Mouse (Mus musculus): ENCODE measurements around the gene Tmem186. TPM values are rescaled to one million over a fixed set of nuclear protein-coding genes. Genes with fewer than 3 reads are reported as not detected.

Gene Tmem186
- polyA plus RNA-seq, 1 experiment = not detected

GRCm38 (mm10) chr16:8658349-8658748 lies 20.8 kb upstream of the Tmem186 start:
- no peak overlapping the region for H3K27ac ChIP-seq (ENCODE audit: insufficient read depth, low read depth, low read length)
- TF ChIP-seq POLR2A (IDR thresholded peaks at IDR 0.05; ENCODE audit: insufficient read depth, low read depth, low read length) (no peak), CTCF (IDR thresholded peaks at IDR 0.05; ENCODE audit: insufficient read depth, low read depth, low read length) (no peak)
- H3K4me3 ChIP-seq (ENCODE audit: insufficient read depth, low read depth, low read length) = no peak overlapping the region
- WGBS = 78% methylated on average over 4 of the region's 4 CpGs
- H3K4me1 ChIP-seq (ENCODE audit: control insufficient read depth, insufficient read depth, low read length) = peaks cover 3% of the 10 kb centered on the region

- H3K4me3 ChIP-seq (ENCODE audit: insufficient read depth, low read depth, low read length) = no peak overlapping the region
- WGBS = 81% methylated on average over 2 of the region's 2 CpGs
Measured at GRCm38 (mm10) chr16:8656256-8656655, 18.7 kb upstream of the Tmem186 start.

GRCm38 (mm10) chr16:8655599-8655998 lies 18.1 kb upstream of the Tmem186 start:
- H3K4me3 ChIP-seq (ENCODE audit: insufficient read depth, low read depth, low read length) = no peak overlapping the region
- TF ChIP-seq CTCF (IDR thresholded peaks at IDR 0.05; ENCODE audit: insufficient read depth, low read depth, low read length) = no peak
- no peak for TF ChIP-seq POLR2A (IDR thresholded peaks at IDR 0.05; ENCODE audit: insufficient read depth, low read depth, low read length)
- peaks cover 3% of the 10 kb centered on the region for H3K4me1 ChIP-seq (ENCODE audit: control insufficient read depth, insufficient read depth, low read length)
- no peak overlapping the region for H3K27ac ChIP-seq (ENCODE audit: insufficient read depth, low read depth, low read length)
- 87% methylated on average over 9 of the region's 9 CpGs for WGBS

More at GRCm38 (mm10) chr16:8656256-8656655, 18.7 kb upstream of the Tmem186 start:
- TF ChIP-seq POLR2A (IDR thresholded peaks at IDR 0.05; ENCODE audit: insufficient read depth, low read depth, low read length) = no peak
- no peak for TF ChIP-seq CTCF (IDR thresholded peaks at IDR 0.05; ENCODE audit: insufficient read depth, low read depth, low read length)
- Histone ChIP-seq H3K4me1 (ENCODE audit: control insufficient read depth, insufficient read depth, low read length) (peaks cover 3% of the 10 kb centered on the region), H3K27ac (ENCODE audit: insufficient read depth, low read depth, low read length) (no peak overlapping the region)

DNA sequence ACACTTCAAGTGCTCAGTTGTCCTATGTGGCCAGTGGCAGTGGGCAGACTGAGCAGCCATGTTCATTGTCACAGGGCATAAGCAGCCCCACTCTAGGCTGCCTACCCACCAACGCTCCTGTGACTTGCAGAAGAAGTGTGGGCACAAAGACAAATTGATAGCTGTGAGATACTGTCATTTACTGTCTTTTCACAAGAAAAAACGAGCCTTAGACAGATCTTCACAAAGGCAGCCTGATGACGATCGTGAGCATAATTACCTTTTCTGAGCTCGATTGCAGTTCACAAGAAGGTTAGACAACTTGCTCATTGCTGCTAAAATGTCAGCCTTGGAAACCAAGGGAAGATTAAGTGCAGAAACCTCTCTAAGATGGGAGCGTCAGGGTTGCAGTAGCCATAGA lies 17.6 kb upstream of the Tmem186 start:
- no peak overlapping the region for H3K27ac ChIP-seq (ENCODE audit: insufficient read depth, low read depth, low read length)
- H3K4me3 ChIP-seq (ENCODE audit: insufficient read depth, low read depth, low read length) = no peak overlapping the region
- H3K4me1 ChIP-seq (ENCODE audit: control insufficient read depth, insufficient read depth, low read length) = peaks cover 3% of the 10 kb centered on the region
- WGBS = 73% methylated on average over 6 of the region's 6 CpGs
- no peak for TF ChIP-seq POLR2A (IDR thresholded peaks at IDR 0.05; ENCODE audit: insufficient read depth, low read depth, low read length)
- no peak for TF ChIP-seq CTCF (IDR thresholded peaks at IDR 0.05; ENCODE audit: insufficient read depth, low read depth, low read length)

DNA sequence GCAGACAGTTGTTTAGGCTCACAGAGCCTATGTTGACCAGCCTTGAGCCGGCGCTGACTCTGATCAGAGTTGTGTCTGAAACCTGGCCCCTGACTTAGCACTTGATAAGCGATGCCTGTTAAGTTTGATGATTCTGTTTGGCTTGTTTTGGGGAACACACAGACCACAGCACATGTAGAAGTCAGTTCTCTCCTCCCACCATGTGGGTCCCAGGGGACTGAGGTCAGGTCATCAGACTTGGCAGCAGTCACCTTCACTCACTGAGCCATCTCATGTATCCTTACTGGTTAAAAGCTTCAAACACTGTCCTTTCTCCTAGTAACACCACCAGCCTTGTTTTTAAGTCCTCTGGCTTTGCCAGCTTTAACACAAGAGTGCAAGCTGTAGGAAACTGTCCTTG lies 12.5 kb upstream of the Tmem186 start:
- TF ChIP-seq CTCF (IDR thresholded peaks at IDR 0.05; ENCODE audit: insufficient read depth, low read depth, low read length) (no peak), POLR2A (IDR thresholded peaks at IDR 0.05; ENCODE audit: insufficient read depth, low read depth, low read length) (no peak)
- 92% methylated on average over 3 of the region's 3 CpGs for WGBS
- no peak overlapping the region for H3K27ac ChIP-seq (ENCODE audit: insufficient read depth, low read depth, low read length)
- H3K4me1 ChIP-seq (ENCODE audit: control insufficient read depth, insufficient read depth, low read length) = no peaks in the 10 kb centered on the region
- no peak overlapping the region for H3K4me3 ChIP-seq (ENCODE audit: insufficient read depth, low read depth, low read length)

- Histone ChIP-seq H3K27ac (ENCODE audit: insufficient read depth, low read depth, low read length) (no peak overlapping the region), H3K4me1 (ENCODE audit: control insufficient read depth, insufficient read depth, low read length) (no peaks in the 10 kb centered on the region), H3K4me3 (ENCODE audit: insufficient read depth, low read depth, low read length) (no peak overlapping the region)
- WGBS = 85% methylated on average over 6 of the region's 6 CpGs
- no peak for TF ChIP-seq POLR2A (IDR thresholded peaks at IDR 0.05; ENCODE audit: insufficient read depth, low read depth, low read length)
Measured at GRCm38 (mm10) chr16:8645546-8645945, 8.0 kb upstream of the Tmem186 start.

DNA sequence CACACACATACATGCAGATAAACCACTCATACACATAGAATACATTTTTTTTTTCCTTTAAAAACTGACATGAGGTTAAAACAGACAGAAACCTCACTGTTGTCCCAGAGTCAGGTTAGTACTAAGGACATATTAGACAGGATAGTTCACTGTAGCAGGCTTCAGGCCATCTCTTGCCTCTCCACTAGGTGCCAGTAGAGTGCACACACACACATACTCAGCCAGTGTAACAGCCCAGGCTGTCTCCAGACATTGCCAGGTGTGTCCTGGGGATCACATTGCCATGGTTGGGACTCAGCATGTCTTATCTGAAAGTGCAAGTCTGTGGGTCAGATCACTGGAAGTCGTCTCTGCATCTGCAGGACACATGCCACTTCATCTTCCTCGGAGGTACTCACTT lies 6.3 kb upstream of the Tmem186 start:
- TF ChIP-seq POLR2A (IDR thresholded peaks at IDR 0.05; ENCODE audit: insufficient read depth, low read depth, low read length) (no peak), CTCF (IDR thresholded peaks at IDR 0.05; ENCODE audit: insufficient read depth, low read depth, low read length) (0 out of 2 replicates have a peak, but pooled peaks have one; percentile 12)
- Histone ChIP-seq H3K4me3 (ENCODE audit: insufficient read depth, low read depth, low read length) (no peak overlapping the region), H3K4me1 (ENCODE audit: control insufficient read depth, insufficient read depth, low read length) (no peaks in the 10 kb centered on the region), H3K27ac (ENCODE audit: insufficient read depth, low read depth, low read length) (no peak overlapping the region)
- WGBS = 67% methylated on average over 2 of the region's 2 CpGs

DNA sequence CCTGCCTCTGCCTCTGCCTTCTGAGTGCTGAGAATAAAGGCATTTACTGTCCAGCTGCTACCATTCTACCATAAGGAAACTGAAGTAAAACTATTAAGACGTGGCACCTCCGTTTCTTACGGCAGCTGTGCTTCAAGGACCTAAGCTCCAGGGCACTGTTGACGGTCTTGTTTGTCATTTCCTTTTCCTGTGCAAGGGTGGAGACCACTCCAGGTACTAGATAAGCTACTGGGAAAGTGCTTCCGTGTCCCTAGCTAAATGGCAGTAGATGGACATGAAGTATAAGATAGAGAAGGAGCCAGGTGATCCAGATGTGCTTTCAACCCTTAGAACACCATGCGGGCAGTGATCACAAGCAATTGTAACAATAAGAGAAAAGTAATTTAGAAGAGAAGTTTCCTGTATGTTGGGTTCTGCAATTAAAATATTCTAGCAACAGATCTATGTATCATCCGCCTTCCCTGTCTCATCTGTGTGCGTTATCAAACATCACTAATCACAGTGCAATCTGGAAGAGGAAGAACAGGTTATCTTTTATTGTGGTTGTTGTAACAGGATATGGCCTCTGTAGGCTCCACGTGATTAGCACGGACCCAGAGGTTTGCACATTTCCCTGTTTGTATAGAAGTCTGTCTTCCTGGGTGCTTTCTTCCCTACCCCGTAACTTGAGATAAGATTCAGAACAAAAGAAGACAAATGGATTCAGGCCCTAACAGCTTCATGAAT lies 2.1 kb upstream of the Tmem186 start:
- Histone ChIP-seq H3K27ac (ENCODE audit: insufficient read depth, low read depth, low read length) (no peak overlapping the region), H3K4me1 (ENCODE audit: control insufficient read depth, insufficient read depth, low read length) (peaks cover 10% of the 10 kb centered on the region; the same call in 1 of the 2 replicates), H3K4me3 (ENCODE audit: insufficient read depth, low read depth, low read length) (no peak overlapping the region)
- TF ChIP-seq CTCF (IDR thresholded peaks at IDR 0.05; ENCODE audit: insufficient read depth, low read depth, low read length) = no peak
- no peak for TF ChIP-seq POLR2A (IDR thresholded peaks at IDR 0.05; ENCODE audit: insufficient read depth, low read depth, low read length)
- 88% methylated on average over 11 of the region's 11 CpGs for WGBS

DNA sequence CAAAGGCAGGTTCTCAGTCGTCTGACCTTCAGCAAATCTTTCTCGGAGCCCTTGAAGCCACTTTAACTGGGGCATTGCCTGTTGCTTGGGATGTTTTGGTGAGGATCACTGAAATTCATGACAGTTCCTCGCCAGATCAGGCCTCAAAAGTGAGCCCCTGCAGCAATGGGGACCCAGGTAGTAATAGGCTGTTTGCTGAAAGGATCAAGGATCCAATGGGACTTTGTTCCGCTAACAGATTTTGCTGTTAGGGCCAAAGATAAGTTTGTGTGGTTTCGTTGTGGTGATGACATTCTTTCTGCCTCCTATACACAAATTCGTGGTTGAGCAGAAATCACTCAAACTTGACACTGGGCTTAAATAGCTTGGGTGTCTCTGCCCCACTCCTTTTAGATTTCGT lies 619 bp upstream of the Tmem186 start:
- no peak overlapping the region for H3K27ac ChIP-seq (ENCODE audit: insufficient read depth, low read depth, low read length)
- WGBS = 44% methylated on average over 7 of the region's 7 CpGs
- peaks cover 10% of the 10 kb centered on the region; the same call in 1 of the 2 replicates for H3K4me1 ChIP-seq (ENCODE audit: control insufficient read depth, insufficient read depth, low read length)
- TF ChIP-seq CTCF (IDR thresholded peaks at IDR 0.05; ENCODE audit: insufficient read depth, low read depth, low read length) = no peak
- peak overlapping the region; percentile 78 for H3K4me3 ChIP-seq (ENCODE audit: insufficient read depth, low read depth, low read length)
